Mouse (Mus musculus): ENCODE results near the gene Tlk2.

Tlk2 gene

GRCm38 (mm10) chr11:105312972-105313632, 134.5 kb downstream of the Tlk2 start:
- DNase-seq (ENCODE audit: low spot score in 2 of 2) = no peak

GRCm38 (mm10) chr11:105313633-105314014, 135.0 kb downstream of the Tlk2 start:
- no peak for DNase-seq (ENCODE audit: low spot score in 2 of 2)

- no peak for DNase-seq (ENCODE audit: low spot score in 2 of 2)
Measured at GRCm38 (mm10) chr11:105315296-105315695, 136.7 kb downstream of the Tlk2 start.

DNA sequence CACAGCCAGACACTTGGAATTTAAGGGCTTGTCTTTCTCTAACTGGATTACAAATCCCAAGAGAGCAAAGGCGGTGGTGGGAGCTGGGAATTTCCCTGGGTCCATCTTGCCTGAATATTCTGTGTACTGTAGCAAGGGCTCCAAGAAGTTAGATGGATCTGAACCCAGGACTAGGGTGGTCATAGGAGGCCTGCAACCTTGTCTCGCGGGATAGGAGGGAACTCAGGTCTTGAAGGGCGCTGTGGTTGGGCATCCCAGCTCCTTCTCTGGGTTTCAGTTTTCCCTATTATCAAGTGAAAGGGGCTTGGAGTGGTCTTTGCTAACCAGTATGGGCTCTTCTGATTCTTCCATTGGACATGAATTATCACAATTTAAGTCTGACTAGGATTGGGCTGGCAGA, 137.5 kb downstream of the Tlk2 start:
- DNase-seq (ENCODE audit: low spot score in 2 of 2) = no peak

GRCm38 (mm10) chr11:105317769-105318168, 139.2 kb downstream of the Tlk2 start:
- no peak for DNase-seq (ENCODE audit: low spot score in 2 of 2)

GRCm38 (mm10) chr11:105321090-105321489, 142.5 kb downstream of the Tlk2 start:
- DNase-seq (ENCODE audit: low spot score in 2 of 2) = no peak

DNA sequence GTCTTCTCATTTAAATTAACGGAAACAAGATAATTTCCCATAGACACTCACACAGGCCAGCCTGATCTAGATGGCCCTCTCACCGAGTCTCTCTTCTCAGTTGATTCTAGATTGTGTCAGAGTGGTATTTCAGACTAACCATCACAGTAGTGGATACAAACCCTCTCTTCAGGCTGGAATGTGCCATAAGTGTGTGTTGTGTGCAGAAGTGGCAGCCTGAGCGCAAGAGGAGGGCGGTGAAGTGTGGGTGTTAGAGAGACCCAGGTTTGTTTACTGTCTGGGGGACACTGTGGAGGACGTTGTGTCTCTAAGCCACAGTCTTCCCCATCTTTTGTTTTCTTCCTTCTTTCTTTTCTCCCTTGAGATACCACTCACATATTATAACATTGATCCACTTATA, 144.9 kb downstream of the Tlk2 start:
- no peak for DNase-seq (ENCODE audit: low spot score in 2 of 2)

- DNase-seq (ENCODE audit: low spot score in 2 of 2) = no peak
Measured at GRCm38 (mm10) chr11:105327101-105327500, 148.5 kb downstream of the Tlk2 start.

GRCm38 (mm10) chr11:105329962-105330361, 151.4 kb downstream of the Tlk2 start:
- DNase-seq (ENCODE audit: low spot score in 2 of 2) = no peak

DNA sequence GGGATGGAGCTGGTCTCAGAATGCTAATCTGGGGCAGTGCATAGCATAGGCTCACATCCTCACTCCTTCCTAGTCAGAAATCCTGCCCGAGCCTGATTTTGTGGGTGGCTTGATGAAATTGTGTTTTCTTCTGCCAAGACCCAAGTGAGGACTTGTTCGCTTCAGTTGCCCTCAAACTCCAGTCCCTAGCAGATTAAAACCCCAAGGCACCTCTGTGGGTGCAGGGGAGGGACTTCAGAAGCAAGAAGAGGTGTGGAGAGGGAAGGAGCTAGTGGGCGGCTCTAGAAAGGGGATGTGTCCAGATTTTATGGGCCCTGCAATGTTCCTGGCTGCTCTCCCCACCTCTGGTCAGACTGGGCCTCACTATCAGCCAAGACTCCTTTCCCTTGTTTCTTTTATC, 152.5 kb downstream of the Tlk2 start:
- DNase-seq (ENCODE audit: low spot score in 2 of 2) = no peak

DNA sequence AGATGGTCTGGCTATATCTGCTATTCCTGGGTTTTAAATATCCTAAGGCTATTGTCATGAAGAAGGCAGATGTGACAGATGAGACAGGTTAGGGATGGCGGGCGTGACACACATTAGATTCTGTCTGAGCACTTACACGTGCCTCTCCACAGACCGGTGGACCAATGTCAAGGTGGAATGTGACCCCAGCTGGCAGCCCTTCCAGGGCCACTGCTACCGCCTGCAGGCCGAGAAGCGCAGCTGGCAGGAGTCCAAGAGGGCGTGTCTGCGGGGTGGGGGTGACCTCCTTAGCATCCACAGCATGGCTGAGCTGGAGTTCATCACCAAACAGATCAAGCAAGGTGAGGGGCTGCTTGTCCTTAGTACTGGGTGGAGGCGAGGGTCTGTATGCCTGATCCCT, 153.1 kb downstream of the Tlk2 start:
- DNase-seq (ENCODE audit: low spot score in 2 of 2) = no peak

DNA sequence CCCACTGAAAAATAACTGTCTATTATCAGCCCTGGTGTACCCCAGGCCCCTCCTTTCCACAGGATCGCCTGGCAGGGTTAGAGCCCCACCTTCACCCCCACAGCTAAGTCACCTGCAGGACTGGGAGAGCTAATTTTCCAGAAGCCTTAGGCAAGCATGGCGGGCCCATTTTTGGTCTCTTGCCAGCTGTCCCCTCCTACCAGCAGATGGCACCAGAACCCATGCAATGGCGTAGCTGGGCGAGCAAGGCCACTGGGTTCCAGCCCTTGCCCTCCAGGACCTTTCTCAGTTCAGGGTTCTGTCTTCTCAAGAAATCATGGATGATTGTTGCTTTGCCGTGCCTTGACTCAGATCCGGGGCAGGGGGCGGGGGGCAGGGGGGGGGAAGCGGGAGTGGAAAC, 153.9 kb downstream of the Tlk2 start:
- peak; percentile 71 to 77 for DNase-seq (ENCODE audit: low spot score in 2 of 2)

All from right cerebral cortex, postnatal 10 days (tissue).